Mouse (Mus musculus) left cerebral cortex, postnatal 36 days (tissue): ENCODE measurements at regions not wholly inside any gene's neighbourhood (a gene's known extent, or its start where the extent isn't known, plus 50 kb on each side); places are given as distances from the start of the nearest gene placed in this dataset.

Experiments
- DNase-seq, 2 experiments: peaks; one replicate each; pipeline ENCODE4 v3.0.0; 2021 to 2022; ENCODE audit warnings: low spot score in 2 of 2, mixed read lengths in 1 of 2
- intact Hi-C: fragments of 180-260 bp; cut with DNase I; formaldehyde crosslinking; loops from one replicate; pipeline ENCODE4 v1.15.1; 2025

DNA sequence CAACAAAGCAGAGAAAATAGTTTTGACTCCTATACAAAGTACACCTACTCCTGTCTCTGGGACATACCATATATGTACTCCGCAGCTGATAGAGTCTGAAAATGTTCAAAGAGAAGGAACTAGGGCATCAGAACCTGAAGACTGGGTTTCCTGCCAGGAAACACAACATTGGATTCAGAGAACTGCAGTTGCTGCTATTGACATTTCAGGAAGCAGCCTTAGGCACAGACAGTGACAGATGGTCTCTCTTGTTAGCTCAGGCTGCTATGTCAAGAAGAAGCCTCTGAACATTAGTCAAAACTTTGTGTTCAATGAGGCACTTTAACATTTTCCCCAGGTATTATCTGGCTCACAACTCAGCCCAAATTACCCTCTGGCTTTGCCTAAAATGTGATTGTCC lies 812.1 kb downstream of the Ryr2 start:
- DNase-seq, result peak; percentile 10 to 23
- intact Hi-C loops, result no loop called here

DNA sequence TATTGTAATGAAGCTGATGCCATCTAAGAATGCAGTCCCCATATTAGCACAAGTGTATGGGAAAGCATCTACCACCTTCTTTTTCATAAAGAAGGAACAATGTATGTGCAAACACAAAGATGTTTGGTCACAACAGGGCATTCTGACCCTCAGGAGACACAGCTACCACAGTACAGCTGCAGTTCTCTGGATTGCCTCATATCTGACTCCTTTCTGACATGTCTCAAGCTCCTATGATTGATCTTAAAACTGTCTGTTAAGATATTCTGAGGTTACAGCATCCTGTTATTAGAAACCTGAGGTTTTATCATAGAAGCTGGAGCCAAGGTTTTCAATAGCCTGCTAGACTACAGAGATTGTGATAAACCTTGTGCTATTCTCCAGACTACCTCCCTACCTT lies 813.0 kb downstream of the Ryr2 start:
- intact Hi-C loops, result no loop called here
- DNase-seq, result no peak

DNA sequence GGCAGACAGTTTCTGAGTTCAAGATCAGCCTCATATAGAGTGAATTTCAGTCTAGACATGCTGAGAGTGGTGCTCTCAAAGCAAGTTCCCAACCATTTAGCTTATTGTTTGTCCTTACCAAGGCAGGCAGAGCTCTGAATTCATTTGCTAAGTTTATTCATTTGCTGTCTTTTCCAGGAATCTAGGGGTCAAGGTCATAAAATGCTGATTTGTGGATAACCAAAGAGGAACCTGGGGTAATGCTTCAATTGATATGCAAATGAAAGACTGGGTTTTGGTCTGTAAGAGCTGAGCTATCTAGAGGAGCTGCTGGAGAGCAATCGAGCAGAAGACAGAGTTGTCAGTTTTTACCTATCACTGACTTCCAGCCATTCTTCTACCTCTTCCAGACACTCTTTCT lies 832.8 kb downstream of the Ryr2 start:
- DNase-seq, result no peak
- intact Hi-C loops, result no loop called here

DNA sequence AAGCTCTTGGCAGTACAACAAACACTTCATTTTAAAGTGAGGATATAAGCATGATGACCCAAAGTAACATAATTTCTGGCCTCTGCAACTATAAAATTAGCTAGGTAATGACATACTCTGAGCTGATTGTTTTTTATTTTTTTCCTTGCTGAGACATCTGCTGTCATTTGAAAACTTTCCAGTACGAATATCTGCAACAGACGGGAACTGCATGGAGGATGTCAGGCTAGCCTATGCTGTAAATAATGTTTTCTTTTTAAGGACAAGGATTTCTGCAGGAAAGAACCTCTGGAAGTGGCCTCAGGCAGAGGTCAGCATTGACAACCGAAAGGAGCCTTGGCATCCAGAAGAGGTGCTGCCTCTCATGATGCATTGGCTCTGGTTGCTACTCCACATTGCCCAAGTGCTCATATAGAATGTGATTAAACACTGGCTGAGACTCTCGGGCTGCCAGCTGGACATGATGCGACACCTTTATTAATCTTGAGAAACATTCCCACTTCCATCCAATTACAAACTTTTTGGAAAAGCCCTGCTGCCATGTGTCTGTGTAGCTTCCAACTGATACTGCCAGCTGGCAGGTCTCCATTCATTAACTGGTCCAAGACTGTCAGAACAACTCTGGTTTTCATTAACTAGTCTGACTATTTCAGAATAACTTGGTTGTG lies 837.9 kb downstream of the Ryr2 start:
- peak; percentile 6 to 17 for DNase-seq
- intact Hi-C loops, result no loop called here

DNA sequence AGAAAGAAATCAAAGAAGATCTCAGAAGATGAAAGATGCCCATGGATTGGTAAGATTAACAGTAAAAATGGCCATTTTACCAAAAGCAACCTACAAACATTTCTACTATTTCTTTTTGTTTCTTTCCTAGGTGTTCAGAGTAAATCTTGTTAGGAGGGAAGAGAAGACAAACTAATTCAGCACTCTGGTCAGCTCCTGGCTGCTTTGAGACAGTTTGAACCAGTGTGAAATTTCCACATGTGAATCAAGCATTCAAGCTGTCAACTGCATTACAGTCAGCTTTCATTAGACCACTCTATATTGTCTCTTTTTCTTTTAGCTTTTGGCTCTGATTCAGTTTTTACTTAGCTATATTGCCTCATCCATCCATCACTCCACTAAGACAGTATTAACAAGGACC lies 859.2 kb downstream of the Ryr2 start:
- DNase-seq, result no peak
- intact Hi-C loops, result no loop called here

DNA sequence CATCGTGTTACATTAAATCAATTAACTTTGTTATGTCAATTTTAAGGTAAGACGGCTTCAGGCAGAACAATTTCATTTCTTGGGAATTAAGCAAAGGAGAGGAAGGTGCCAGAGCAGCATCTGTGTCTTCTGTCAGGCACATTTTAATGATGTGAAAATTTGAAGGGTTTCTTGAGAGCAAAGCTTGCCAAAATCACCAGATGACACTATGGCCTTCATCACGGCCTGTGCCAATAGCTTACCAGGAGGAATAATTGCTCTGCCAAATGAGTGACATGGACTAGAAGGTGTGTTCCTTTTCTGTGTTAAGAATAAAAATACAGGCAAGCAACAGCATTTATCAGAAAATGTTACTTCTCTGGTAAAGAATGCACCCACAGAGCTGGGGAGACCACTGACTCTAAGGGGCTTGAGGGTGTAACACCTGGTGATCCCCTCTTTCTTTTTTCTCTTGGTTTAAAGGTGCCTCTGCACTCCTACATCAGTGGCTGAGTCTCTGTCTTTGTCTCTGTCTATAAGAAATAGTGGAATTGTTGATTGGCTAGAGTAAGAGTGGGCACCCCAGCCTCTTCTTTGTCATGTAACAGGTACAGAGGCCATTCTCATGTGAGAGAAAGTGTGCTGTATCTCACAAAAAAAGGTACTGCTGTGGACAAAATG lies 856.2 kb upstream of the Chrm3 start:
- no peak for DNase-seq
- intact Hi-C loops, result no loop called here

DNA sequence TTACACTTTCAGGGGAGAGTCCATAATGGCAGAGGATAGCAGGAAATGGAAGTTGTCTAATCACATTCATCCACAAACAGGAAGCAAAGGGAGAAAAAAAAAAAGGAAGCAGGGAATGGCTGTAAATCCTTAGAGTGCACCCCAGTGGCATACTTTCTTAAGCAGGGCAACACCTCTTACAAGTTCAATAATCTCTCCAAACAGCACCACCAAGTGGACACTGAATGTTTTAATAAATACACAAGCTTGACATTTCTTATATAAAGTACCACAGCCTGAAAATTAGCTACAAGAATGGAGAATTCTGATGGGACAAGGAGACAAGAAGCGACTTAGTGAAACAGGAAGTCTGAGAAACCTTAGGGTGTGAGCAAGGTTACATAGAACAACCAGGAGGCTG lies 849.5 kb upstream of the Chrm3 start:
- intact Hi-C loops, result no loop called here
- no peak for DNase-seq

DNA sequence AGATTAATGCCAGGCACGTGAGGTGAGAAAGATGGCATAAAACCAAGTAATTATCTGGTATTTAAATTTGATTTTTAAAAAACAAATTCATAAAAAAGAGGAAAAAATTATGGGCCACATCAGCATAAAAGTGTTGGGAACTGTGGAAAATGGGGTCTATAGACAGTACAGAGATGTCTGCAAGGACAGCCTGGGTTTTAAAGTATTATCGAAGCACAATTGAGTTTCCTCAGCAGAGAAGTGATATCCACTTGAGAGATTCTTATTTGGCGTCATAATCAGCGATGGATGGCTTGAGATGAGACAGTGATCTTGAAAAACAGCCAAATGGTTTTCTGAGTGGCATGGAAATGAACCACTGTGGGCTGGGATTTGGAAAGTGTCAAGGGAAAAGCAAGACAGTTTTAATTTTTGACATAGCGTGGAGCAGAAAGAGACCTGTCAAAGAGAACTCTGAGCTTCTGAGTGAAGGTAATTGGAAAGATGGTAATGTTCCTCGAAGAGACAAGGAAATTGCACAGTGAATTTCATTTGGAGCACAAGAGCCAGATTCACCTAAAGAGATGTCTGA lies 844.7 kb upstream of the Chrm3 start:
- no peak for DNase-seq
- intact Hi-C loops, result no loop called here

DNA sequence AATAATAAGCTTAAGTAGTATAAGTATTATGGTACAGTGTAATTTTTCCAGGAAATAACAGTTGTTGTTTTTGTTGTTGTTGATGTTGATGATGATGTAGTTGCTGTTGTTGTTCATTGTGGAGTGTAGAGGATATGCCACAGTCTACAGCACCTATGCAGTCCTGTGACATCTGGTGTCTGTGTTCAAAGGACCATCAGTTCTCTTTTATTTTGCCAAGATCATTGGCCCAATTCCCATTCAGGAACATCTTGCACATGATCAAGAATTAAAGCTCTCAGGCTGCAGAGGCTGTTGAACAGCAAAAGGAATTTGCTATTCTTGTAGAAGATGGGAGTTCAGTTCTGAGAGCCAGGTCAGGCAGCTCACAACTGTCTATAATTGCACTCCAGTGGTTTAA lies 841.3 kb upstream of the Chrm3 start:
- intact Hi-C loops, result no loop called here
- DNase-seq, result no peak

DNA sequence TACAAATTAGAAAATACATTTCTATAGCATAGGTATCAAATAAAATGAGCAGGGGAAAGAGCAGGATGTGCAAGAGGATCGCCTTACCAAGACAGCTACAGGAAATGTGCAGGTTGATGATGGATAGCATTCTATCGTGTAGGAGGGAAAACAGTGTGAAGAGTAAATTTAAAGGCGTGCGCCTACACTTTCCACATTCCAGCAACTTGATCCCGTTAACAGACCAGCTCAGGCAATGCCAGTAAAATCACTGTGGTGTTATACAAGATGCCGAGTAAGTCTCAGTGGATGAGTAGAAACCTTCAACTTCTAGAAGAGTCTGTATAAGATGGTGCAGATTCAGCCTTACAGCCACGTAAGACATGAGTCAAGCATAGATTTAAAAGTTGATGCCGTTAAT lies 831.8 kb upstream of the Chrm3 start:
- intact Hi-C loops, result no loop called here
- DNase-seq, result no peak

DNA sequence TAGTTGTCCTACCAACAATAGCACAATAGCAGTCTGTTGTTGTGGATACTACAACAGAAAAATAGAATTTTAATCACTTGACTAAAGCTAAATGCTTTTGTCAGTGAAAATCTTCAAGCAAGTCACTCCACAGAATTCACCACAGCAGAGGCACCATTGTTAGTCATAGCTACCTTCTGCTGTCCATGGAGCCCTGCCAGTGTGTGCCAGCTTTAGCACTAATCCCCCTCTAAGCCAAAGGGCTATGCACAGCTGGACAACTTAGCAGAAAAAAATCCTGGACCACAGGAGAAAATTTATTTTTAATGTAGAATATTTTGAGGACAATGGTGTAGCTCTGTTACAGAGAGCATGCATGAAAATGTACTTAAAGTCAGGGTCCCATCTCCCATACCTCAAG lies 820.5 kb upstream of the Chrm3 start:
- no peak for DNase-seq
- intact Hi-C loops, result no loop called here

DNA sequence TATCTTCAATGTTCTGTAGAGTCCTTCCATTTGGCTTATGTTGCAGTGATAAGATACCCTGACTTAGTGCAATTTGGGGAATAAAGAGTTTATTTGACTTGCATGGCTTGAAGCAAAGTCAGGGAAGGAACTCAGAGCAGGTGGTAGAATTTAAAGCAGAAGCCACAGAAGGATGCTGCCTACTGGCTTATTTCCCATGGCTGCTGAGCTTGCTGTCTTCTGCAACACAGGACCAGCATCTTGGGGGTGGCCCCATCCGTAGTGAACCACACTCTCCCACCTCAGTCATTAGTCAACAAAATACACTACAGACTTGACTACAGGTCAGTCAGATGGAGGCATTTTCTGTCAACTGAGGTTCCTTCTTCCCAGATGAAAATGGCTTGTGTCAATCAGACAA lies 819.7 kb upstream of the Chrm3 start:
- intact Hi-C loops, result no loop called here

DNA sequence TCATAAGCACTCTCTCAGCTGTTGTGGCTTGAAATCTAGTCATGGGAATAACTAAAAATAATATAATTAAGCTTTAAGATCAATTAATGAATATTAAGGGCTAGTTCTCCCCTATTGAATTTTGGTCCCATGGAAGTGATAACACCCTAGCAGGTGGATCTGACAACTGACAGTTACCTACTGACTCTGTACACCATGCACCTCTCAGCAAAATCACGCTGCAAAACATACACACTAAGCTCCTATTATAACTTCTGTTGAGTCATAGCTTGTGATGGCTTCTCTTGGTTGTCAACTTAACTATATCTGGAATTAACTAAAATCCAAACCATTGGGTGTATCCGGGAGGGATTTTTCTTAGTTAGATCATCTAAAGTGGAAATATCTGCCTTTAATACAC lies 817.9 kb upstream of the Chrm3 start:
- no peak for DNase-seq
- intact Hi-C loops, result no loop called here

More for the DNA sequence above, 819.7 kb upstream of the Chrm3 start:
- no peak for DNase-seq

DNA sequence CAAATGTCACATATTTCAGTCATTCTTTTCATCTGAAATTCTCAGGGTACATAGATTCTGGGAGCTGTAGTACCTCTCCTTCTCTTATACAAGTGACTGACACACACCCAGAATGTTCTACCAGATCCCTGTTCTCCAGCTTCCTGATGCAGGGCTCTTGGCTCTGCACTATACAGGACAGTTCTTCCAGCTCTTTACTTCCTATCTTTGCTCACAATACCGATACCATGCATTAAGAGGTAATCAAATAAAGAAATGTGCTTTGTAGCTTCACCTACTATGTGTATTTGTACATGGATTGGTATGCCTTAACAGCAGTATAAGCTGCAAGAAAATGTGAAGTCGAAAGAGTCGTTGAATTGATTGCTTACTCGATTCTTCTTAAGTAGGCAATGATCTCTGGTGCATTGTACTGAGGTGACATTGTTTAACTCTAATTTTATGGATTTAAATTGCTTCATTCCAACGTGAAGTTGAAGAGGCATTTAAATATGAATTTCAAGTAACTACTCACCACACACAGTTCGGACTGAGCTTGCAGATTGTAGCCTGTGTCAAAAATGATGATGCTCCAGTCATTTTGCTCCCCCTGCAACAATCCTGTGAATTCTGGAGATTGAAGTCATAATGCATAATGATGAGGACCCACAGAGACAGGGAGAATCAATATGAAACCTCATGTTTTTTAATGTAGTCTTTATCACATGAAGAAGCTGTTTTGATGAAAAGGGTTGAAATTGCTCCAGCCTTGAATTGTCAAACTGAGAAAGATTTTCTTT lies 817.2 kb upstream of the Chrm3 start:
- intact Hi-C loops, result no loop called here
- DNase-seq, result no peak

DNA sequence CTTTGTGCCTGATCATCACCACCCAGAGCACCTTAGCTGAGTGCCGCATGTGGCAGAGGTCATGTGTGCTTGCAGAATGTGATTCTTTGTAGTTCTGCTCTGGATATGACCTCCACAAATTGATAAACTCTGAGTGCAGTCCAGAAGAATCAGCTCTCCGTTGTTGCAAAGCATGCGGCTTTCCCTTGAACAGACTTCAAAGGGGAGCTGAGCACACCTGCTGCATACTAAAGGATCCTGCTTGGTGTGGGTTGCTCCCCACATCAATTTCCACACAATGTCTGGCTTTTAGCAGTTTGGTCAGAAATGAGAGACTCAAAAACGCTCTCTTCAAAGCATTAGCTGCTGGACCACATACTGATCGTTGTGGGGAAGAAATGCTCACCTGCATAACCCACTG lies 806.5 kb upstream of the Chrm3 start:
- intact Hi-C loops, result no loop called here
- no peak for DNase-seq

DNA sequence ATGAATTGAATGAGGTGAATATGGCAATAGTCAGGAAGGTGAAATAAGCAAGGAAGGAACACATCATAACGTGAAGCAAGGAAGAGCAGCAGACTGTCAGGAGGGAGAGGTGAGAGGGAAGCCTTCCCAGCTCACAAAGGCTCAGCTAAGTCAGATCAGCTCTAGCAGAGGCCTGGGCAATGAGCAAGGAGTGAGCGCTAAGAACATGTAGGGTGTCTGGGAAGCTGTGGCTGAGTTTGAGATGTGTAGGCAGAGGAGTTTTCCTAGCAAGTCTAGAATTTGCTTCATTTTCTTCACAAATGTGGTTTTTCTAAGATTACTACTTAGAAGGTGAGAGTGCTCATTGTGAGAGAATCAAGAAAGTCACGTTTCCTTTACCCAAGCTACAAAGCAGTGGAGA lies 803.5 kb upstream of the Chrm3 start:
- DNase-seq, result no peak
- intact Hi-C loops, result no loop called here

DNA sequence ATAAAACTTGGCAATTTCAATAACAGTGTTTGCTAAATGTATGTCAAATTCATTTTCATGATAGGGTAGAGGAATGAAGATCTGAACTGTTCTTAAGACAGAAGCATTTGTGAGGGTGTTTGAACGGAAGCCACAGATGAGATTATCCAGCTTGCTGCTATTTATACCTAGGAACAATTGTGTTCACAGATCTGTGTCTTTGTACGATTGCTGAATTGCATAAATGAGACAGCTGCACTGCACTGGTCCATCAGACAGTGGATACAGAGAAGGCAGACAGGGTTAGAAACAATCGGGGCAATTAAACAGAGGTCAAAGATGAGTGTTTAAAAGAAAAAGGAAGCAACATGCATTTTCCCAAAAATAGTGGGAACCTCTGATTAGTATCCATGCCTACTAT lies 786.6 kb upstream of the Chrm3 start:
- DNase-seq, result no peak
- intact Hi-C loops, result no loop called here

DNA sequence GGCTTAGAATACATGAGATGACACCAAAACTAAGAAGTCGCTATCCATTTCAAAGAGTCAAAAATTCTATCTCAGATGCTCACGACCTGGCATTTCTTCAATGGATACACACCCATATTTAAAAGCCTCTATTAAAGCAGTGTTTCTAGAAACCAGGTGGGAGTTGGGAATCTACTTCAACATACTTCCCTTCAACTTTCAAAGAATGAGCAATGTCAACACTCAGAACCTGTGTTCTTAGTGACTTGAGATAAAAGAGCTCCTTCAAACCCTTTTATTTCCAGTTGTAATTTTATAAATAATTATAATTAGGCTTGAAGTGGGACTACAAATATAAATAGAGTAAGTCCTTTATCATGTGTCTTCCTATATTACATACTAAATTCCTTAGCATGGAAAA lies 747.0 kb upstream of the Chrm3 start:
- intact Hi-C loops, result no loop called here
- DNase-seq, result no peak

DNA sequence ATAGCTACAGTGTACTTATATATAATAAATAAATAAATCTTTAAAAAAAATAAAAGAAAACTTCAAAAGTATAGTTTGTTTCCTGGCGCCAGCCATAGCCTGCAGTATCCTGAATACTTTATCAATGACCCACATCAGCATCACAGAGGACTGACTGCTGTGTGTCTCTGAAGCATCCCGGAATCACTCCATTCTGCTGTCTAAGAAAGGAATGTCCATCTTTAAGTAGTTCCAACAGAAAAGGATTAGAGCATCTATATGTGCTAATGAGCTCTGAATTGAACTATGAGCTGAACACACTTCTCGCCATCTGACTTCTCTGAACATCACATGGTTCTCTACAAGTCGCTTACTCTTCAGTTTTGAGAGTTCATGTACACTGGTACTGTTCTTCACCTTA lies 745.8 kb upstream of the Chrm3 start:
- DNase-seq, result no peak
- intact Hi-C loops, result no loop called here

DNA sequence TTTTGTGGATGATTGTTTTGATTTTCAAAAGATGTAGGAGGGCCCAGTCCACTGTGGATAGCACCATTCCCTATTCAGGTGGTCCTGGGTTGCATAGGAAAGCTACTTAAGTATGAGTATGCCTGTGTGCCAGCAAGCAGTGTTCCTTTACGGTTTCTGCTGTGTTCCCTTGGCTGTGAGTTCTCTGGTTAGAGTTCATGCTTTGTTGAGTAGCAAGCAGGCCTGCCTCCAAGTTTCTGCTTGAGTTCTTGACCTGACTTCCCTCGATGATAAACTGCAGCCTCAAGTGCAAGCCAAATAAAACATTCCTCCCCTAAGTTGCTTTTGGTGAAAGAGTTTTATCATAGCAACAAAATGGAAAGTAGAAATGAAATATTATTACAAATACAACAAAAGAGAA lies 744.9 kb upstream of the Chrm3 start:
- no peak for DNase-seq
- intact Hi-C loops, result no loop called here

DNA sequence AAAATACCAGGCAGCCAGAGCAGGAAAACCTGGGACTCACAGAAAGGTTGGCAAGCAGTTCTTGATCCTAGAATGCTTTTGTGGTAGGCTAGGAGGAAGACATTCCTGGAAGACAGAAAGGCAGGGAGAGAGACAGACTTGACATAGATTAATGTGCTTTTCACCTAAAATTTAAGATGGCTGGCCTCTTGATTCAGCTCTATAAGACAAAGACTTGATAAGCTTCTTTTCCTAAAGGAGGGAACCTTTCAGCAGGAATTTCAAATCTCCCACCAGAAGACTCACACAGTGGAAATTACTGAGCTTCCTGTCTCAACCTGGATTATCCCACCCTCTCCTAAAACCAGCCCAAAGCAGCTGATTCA lies 738.9 kb upstream of the Chrm3 start:
- DNase-seq, result no peak
- intact Hi-C loops, result no loop called here
